Mouse (Mus musculus): ENCODE data around the gene Psmb8. TPM values are rescaled to one million over a fixed set of nuclear protein-coding genes. Genes with fewer than 3 reads are reported as not detected.
"Not testable (repeated sequence)": the region's sequence is repeated elsewhere in the genome, so short reads cannot be mapped to it uniquely, and the experiment has no call there.

Psmb8 gene
- polyA plus RNA-seq, 1 experiment from 2014 or later, result 1.5 TPM

DNA sequence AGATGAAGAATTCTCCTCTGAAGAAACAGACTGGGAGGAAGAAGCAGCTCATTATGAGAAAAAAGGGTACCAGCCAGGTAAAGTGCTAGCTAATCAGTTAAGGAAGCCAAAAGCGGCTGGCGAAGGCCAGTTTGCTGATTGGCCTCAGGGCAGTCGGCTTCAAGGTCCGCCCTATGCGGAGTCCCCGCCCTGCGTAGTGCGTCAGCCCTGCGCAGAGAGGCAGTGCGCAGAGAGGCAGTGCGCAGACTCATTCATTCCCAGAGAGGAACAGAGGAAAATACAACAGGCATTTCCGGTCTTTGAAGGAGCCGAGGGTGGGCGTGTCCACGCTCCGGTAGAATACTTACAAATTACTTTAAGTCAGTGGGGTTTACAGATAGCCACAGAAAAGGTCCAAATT lies 22.9 kb downstream of the Psmb8 start:
- no CpG with 5 or more reads among the region's 16 CpGs for WGBS (ENCODE audit: insufficient replicate concordance)
- H3K9me3 ChIP-seq (replicated peaks; ENCODE audit: control insufficient read depth, low read length); H3K4me2 ChIP-seq; ATAC-seq (replicated peaks; ENCODE audit: insufficient number of reproducible peaks, low FRiP score, low TSS enrichment); H3K36me3 ChIP-seq (ENCODE audit: control insufficient read depth, insufficient read depth, low read length); H3K9ac ChIP-seq (ENCODE audit: low read depth, low read length); H3K27me3 ChIP-seq (ENCODE audit: control insufficient read depth, insufficient read depth, low read length); H3K27ac ChIP-seq (ENCODE audit: low read depth, low read length); H3K4me1 ChIP-seq (ENCODE audit: control insufficient read depth, insufficient read depth, low read length); H3K4me3 ChIP-seq (ENCODE audit: low read depth, low read length): not testable (repeated sequence)

DNA sequence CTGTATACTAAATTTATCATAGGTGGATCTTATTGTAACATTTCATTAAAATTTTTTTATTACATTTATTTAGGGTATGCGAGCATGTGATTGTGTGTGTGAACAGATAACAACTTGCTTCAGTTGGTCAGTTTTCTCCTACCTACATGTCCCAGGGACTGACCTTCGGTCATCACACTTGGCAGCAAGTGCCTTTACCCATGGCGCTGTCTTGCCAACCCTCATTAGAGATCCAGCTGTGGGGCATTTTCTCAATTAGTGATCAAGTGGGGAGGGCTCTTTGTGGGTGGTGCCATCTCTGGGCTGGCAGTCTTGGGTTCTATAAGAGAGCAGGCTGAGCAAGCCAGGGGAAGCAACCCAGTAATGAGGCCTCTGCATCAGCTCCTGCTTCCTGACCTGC lies 27.3 kb downstream of the Psmb8 start:
- no peak for ATAC-seq (replicated peaks; ENCODE audit: insufficient number of reproducible peaks, low FRiP score, low TSS enrichment)
- Histone ChIP-seq H3K36me3 (ENCODE audit: control insufficient read depth, insufficient read depth, low read length) (no peaks in the 10 kb centered on the region), H3K27ac (ENCODE audit: low read depth, low read length) (no peak overlapping the region), H3K27me3 (ENCODE audit: control insufficient read depth, insufficient read depth, low read length) (no peaks in the 10 kb centered on the region), H3K9ac (ENCODE audit: low read depth, low read length) (no peak overlapping the region), H3K9me3 (replicated peaks; ENCODE audit: control insufficient read depth, low read length) (peaks cover 4% of the 10 kb centered on the region; the same call in 1 of the 2 replicates), H3K4me3 (ENCODE audit: low read depth, low read length) (no peak overlapping the region), H3K4me1 (ENCODE audit: control insufficient read depth, insufficient read depth, low read length) (no peaks in the 10 kb centered on the region), H3K4me2 (no peak overlapping the region)
- WGBS (ENCODE audit: insufficient replicate concordance), result 83% methylated on average over 3 of the region's 3 CpGs

GRCm38 (mm10) chr17:34225426-34225825 lies 27.9 kb downstream of the Psmb8 start:
- Histone ChIP-seq H3K27ac (ENCODE audit: low read depth, low read length) (no peak overlapping the region), H3K4me3 (ENCODE audit: low read depth, low read length) (no peak overlapping the region), H3K4me1 (ENCODE audit: control insufficient read depth, insufficient read depth, low read length) (no peaks in the 10 kb centered on the region), H3K9ac (ENCODE audit: low read depth, low read length) (no peak overlapping the region), H3K36me3 (ENCODE audit: control insufficient read depth, insufficient read depth, low read length) (no peaks in the 10 kb centered on the region), H3K9me3 (replicated peaks; ENCODE audit: control insufficient read depth, low read length) (peaks cover 4% of the 10 kb centered on the region; the same call in 1 of the 2 replicates), H3K4me2 (no peak overlapping the region), H3K27me3 (ENCODE audit: control insufficient read depth, insufficient read depth, low read length) (no peaks in the 10 kb centered on the region)
- ATAC-seq (replicated peaks; ENCODE audit: insufficient number of reproducible peaks, low FRiP score, low TSS enrichment), result no peak
- 89% methylated on average over 8 of the region's 8 CpGs for WGBS (ENCODE audit: insufficient replicate concordance)

DNA sequence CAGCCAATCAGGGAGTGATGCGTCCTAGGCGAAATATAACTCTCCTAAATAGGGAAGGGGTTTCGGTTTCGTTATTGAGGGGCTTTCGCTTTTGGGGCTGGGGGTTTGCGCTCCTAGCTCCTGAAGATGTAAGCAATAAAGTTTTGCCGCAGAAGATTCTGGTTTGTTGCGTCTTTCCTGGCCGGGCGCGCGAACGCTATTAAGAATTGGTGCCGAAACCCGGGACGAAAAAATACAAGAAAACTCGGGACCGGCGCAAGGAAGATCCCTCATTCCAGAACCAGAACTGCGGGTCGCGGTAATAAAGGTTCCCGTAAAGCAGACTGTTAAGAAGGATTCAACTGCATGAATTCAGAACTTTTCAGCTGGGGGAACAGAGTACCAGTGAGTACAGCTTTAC lies 28.4 kb downstream of the Psmb8 start:
- H3K36me3 ChIP-seq (ENCODE audit: control insufficient read depth, insufficient read depth, low read length); H3K27me3 ChIP-seq (ENCODE audit: control insufficient read depth, insufficient read depth, low read length); H3K9ac ChIP-seq (ENCODE audit: low read depth, low read length); H3K27ac ChIP-seq (ENCODE audit: low read depth, low read length); H3K4me3 ChIP-seq (ENCODE audit: low read depth, low read length); ATAC-seq (replicated peaks; ENCODE audit: insufficient number of reproducible peaks, low FRiP score, low TSS enrichment); H3K4me2 ChIP-seq; H3K9me3 ChIP-seq (replicated peaks; ENCODE audit: control insufficient read depth, low read length); H3K4me1 ChIP-seq (ENCODE audit: control insufficient read depth, insufficient read depth, low read length): not testable (repeated sequence)
- 93% methylated on average over 12 of the region's 23 CpGs for WGBS (ENCODE audit: insufficient replicate concordance)

DNA sequence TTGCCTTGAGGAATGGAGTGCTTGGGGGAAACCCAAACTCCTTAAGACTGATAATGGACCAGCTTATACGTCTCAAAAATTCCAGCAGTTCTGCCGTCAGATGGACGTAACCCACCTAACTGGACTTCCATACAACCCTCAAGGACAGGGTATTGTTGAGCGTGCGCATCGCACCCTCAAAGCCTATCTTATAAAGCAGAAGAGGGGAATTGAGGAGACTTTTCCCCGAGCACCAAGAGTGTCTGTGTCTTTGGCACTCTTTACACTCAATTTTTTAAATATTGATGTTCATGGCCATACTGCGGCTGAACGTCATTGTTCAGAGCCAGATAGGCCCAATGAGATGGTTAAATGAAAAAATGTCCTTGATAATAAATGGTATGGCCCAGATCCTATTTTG lies 33.5 kb downstream of the Psmb8 start:
- H3K27ac ChIP-seq (ENCODE audit: low read depth, low read length); H3K36me3 ChIP-seq (ENCODE audit: control insufficient read depth, insufficient read depth, low read length); H3K9ac ChIP-seq (ENCODE audit: low read depth, low read length); H3K4me3 ChIP-seq (ENCODE audit: low read depth, low read length); H3K9me3 ChIP-seq (replicated peaks; ENCODE audit: control insufficient read depth, low read length); H3K27me3 ChIP-seq (ENCODE audit: control insufficient read depth, insufficient read depth, low read length); H3K4me1 ChIP-seq (ENCODE audit: control insufficient read depth, insufficient read depth, low read length); ATAC-seq (replicated peaks; ENCODE audit: insufficient number of reproducible peaks, low FRiP score, low TSS enrichment); H3K4me2 ChIP-seq: not testable (repeated sequence)
- WGBS (ENCODE audit: insufficient replicate concordance), result 79% methylated on average over 5 of the region's 9 CpGs

DNA sequence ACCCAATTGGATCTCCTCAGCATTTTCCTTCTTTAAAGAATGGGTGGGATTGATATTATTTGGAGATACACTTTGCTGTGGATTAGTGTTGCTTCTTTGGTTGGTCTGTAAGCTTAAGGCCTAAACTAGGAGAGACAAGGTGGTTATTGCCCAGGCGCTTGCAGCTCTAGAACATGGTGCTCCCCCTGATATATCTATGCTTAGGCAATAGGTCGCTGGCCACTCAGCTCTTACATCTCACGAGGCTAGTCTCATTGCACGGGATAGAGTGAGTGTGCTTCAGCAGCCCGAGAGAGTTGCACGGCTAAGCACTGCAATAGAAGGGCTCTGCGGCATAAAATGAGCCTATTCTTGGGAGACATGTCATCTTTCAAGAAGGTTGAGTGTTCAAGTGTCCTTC lies 34.5 kb downstream of the Psmb8 start:
- not testable (repeated sequence) for H3K9me3 ChIP-seq (replicated peaks; ENCODE audit: control insufficient read depth, low read length); H3K27ac ChIP-seq (ENCODE audit: low read depth, low read length); H3K27me3 ChIP-seq (ENCODE audit: control insufficient read depth, insufficient read depth, low read length); H3K4me2 ChIP-seq; H3K36me3 ChIP-seq (ENCODE audit: control insufficient read depth, insufficient read depth, low read length); ATAC-seq (replicated peaks; ENCODE audit: insufficient number of reproducible peaks, low FRiP score, low TSS enrichment); H3K4me1 ChIP-seq (ENCODE audit: control insufficient read depth, insufficient read depth, low read length); H3K9ac ChIP-seq (ENCODE audit: low read depth, low read length); H3K4me3 ChIP-seq (ENCODE audit: low read depth, low read length)
- whole genome bisulfite sequencing (ENCODE audit: insufficient replicate concordance), result 80% methylated on average over 3 of the region's 7 CpGs

DNA sequence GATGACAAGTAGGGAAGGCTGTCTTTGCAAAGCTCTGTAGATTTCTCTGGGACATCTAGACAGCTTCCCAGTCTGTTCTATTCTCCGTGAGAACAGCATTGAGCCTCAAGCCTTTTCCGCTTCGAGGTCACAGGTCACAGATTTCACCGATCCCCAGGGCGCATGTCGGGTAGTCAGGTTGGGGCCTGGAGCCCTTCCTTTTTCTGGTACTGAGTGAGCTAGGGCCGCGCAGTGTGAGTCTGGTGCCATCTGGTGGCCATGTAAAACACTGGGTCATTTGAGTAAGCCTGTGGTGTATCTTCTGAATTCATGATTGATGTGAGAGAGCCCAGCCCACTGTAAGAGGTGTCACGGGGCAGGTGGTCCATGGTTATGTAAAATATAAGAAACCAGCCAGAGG lies 37.4 kb downstream of the Psmb8 start:
- Histone ChIP-seq H3K4me3 (ENCODE audit: low read depth, low read length) (no peak overlapping the region), H3K27ac (ENCODE audit: low read depth, low read length) (no peak overlapping the region), H3K36me3 (ENCODE audit: control insufficient read depth, insufficient read depth, low read length) (no peaks in the 10 kb centered on the region), H3K9ac (ENCODE audit: low read depth, low read length) (no peak overlapping the region), H3K4me2 (no peak overlapping the region), H3K4me1 (ENCODE audit: control insufficient read depth, insufficient read depth, low read length) (no peaks in the 10 kb centered on the region), H3K27me3 (ENCODE audit: control insufficient read depth, insufficient read depth, low read length) (no peaks in the 10 kb centered on the region), H3K9me3 (replicated peaks; ENCODE audit: control insufficient read depth, low read length) (no peaks in the 10 kb centered on the region; the same call in 1 of the 2 replicates)
- ATAC-seq (replicated peaks; ENCODE audit: insufficient number of reproducible peaks, low FRiP score, low TSS enrichment), result no peak
- WGBS (ENCODE audit: insufficient replicate concordance), result 58% methylated on average over 9 of the region's 9 CpGs

- Histone ChIP-seq H3K36me3 (ENCODE audit: control insufficient read depth, insufficient read depth, low read length) (no peaks in the 10 kb centered on the region), H3K4me3 (ENCODE audit: low read depth, low read length) (no peak overlapping the region), H3K9ac (ENCODE audit: low read depth, low read length) (no peak overlapping the region), H3K27ac (ENCODE audit: low read depth, low read length) (no peak overlapping the region), H3K9me3 (replicated peaks; ENCODE audit: control insufficient read depth, low read length) (no peaks in the 10 kb centered on the region; the same call in 1 of the 2 replicates), H3K27me3 (ENCODE audit: control insufficient read depth, insufficient read depth, low read length) (no peaks in the 10 kb centered on the region), H3K4me2 (no peak overlapping the region), H3K4me1 (ENCODE audit: control insufficient read depth, insufficient read depth, low read length) (no peaks in the 10 kb centered on the region)
- WGBS (ENCODE audit: insufficient replicate concordance), result 65% methylated on average over 5 of the region's 5 CpGs
- ATAC-seq (replicated peaks; ENCODE audit: insufficient number of reproducible peaks, low FRiP score, low TSS enrichment), result no peak
Observed at GRCm38 (mm10) chr17:34236691-34237090, 39.2 kb downstream of the Psmb8 start.

GRCm38 (mm10) chr17:34237741-34238140 lies 40.2 kb downstream of the Psmb8 start:
- no peak for ATAC-seq (replicated peaks; ENCODE audit: insufficient number of reproducible peaks, low FRiP score, low TSS enrichment)
- Histone ChIP-seq H3K9me3 (replicated peaks; ENCODE audit: control insufficient read depth, low read length) (peaks cover 5% of the 10 kb centered on the region; the same call in 1 of the 2 replicates), H3K27me3 (ENCODE audit: control insufficient read depth, insufficient read depth, low read length) (peaks cover 2% of the 10 kb centered on the region; the same call in 1 of the 2 replicates), H3K36me3 (ENCODE audit: control insufficient read depth, insufficient read depth, low read length) (no peaks in the 10 kb centered on the region), H3K4me1 (ENCODE audit: control insufficient read depth, insufficient read depth, low read length) (no peaks in the 10 kb centered on the region), H3K9ac (ENCODE audit: low read depth, low read length) (no peak overlapping the region), H3K27ac (ENCODE audit: low read depth, low read length) (no peak overlapping the region), H3K4me2 (no peak overlapping the region), H3K4me3 (ENCODE audit: low read depth, low read length) (no peak overlapping the region)
- WGBS (ENCODE audit: insufficient replicate concordance), result 86% methylated on average over 3 of the region's 3 CpGs

All from heart, embryonic 11.5 days (tissue).